Mouse (Mus musculus): ENCODE results near the gene Gm17190.

The Gm17190 gene

DNA sequence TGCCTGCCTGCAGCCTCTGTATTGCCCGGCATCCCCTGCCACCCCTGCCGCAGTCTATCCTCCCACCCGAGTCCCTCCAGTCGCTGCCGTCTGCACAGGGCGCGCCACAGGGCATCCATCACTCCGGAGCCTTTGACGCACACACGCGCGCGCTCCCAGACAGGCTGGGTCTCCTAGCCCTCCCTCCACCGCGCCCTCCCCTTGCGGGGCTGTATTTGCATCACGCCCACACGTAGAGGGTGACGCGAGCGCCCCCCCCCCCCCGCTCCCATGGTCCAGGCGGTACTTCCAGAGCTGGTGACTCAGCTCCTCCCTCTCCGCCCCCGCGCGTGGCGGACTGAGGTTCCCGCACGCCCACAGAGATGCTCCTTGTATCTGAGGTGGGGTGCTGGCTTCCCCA lies 49.2 kb downstream of the Gm17190 start:
- H3K27me3 ChIP-seq (ENCODE audit: control insufficient read depth, insufficient read depth, low read length, poor library complexity, severe bottlenecking) = no peaks in the 10 kb centered on the region; the same call in none of the 2 replicates
- H3K36me3 ChIP-seq (ENCODE audit: control insufficient read depth, insufficient read depth, low read length, poor library complexity, severe bottlenecking) = no peaks in the 10 kb centered on the region
- DNase-seq (ENCODE audit: low read depth, low spot score) = no peak

DNA sequence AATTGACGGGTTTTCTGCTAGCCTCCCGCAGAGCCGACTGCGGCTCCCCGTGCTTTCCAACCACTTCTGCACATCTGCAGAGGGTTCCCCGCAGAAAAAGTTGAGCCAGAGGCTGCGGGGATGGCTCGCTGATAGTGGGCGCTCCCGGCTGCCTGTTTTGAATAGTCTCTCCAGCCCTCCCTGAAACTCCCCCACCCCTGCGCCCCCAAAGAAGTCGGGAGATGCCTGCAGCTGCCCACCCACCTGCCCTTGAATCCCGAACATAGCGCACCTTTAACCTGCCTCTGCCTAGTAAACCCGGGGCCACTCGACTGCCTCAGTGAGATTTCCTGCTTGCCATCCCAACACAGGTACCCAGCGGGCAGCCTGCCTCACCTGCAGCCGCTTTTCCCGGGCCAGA lies 50.1 kb downstream of the Gm17190 start:
- H3K27me3 ChIP-seq (ENCODE audit: control insufficient read depth, insufficient read depth, low read length, poor library complexity, severe bottlenecking) = no peaks in the 10 kb centered on the region; the same call in none of the 2 replicates
- no peaks in the 10 kb centered on the region for H3K36me3 ChIP-seq (ENCODE audit: control insufficient read depth, insufficient read depth, low read length, poor library complexity, severe bottlenecking)

GRCm38 (mm10) chr13:96132401-96132816 lies 50.6 kb downstream of the Gm17190 start, which contains the start of gene Sv2c:
Gene Sv2c, minus strand, starts transcription at chr13:96132577.
- H3K27me3 ChIP-seq (ENCODE audit: control insufficient read depth, insufficient read depth, low read length, poor library complexity, severe bottlenecking) = no peaks in the 10 kb centered on the region; the same call in none of the 2 replicates
- no peak for DNase-seq (ENCODE audit: low read depth, low spot score)
- H3K36me3 ChIP-seq (ENCODE audit: control insufficient read depth, insufficient read depth, low read length, poor library complexity, severe bottlenecking) = no peaks in the 10 kb centered on the region

More for the DNA sequence above, 50.1 kb downstream of the Gm17190 start:
- no peak for DNase-seq (ENCODE audit: low read depth, low spot score)

Measured in splenic B cell, adult 2 months (primary cell).